Mouse (Mus musculus) lung, embryonic 14.5 days (tissue): ENCODE measurements around the gene Rbm6. TPM values are rescaled to one million over a fixed set of nuclear protein-coding genes. Genes with fewer than 3 reads are reported as not detected.

Source experiments
- ATAC-seq: fragments of 200-750 bp; cut with Nextera tagmentation; 2 replicates; pipeline ENCODE4 v1.8.0; 2017; ENCODE audit warnings: mild to moderate bottlenecking, moderate TSS enrichment, moderate library complexity; ENCODE audit not compliant: insufficient read depth
- DNase-seq: peaks from one replicate; pipeline ENCODE4 v3.0.0-alpha.2; 2015
- H3K27ac ChIP-seq: fragments of 300-500 bp; sonication (generic); 2 replicates; pipeline ENCODE4 v1.5.1; 2014; ENCODE audit warnings: low read depth, mild to moderate bottlenecking, moderate library complexity
- H3K27me3 ChIP-seq: fragments of 300-500 bp; sonication (generic); 2 replicates; pipeline ENCODE4 v1.6.1; 2014; ENCODE audit warnings: low read length, control low read depth; ENCODE audit not compliant: insufficient read depth
- H3K36me3 ChIP-seq: fragments of 300-500 bp; sonication (generic); 2 replicates; pipeline ENCODE4 v1.6.1; 2014; ENCODE audit warnings: control low read depth; ENCODE audit not compliant: insufficient read depth
- H3K4me1 ChIP-seq: fragments of 300-500 bp; sonication (generic); 2 replicates; pipeline ENCODE4 v1.6.1; 2014; ENCODE audit warnings: antibody characterized with exemption, control low read depth; ENCODE audit not compliant: insufficient read depth
- H3K4me2 ChIP-seq: fragments of 300-500 bp; sonication (generic); 2 replicates; pipeline ENCODE4 v1.6.1; 2014; ENCODE audit warnings: mild to moderate bottlenecking
- H3K4me3 ChIP-seq: fragments of 300-500 bp; sonication (generic); 2 replicates; pipeline ENCODE4 v1.5.1; 2014; ENCODE audit warnings: low read depth, low read length
- H3K9ac ChIP-seq: fragments of 300-500 bp; sonication (generic); 2 replicates; pipeline ENCODE4 v1.6.1; 2014
- H3K9me3 ChIP-seq: fragments of 300-500 bp; sonication (generic); 2 replicates; pipeline ENCODE4 v1.6.1; 2016; ENCODE audit warnings: low read depth, low read length, control low read depth
- CTCF ChIP-seq: IDR thresholded peaks from 2 replicates; pipeline ENCODE4 v1.5.1; 2016; ENCODE audit warnings: antibody characterized with exemption, low read depth
- WGBS: fragments of 180-500 bp; shearing (Covaris S2); extraction: QIAGEN DNeasy Blood & Tissue Kit; methylation state at CpG from one replicate; pipeline ENCODE4 v1.1.7; 2014; 5-methylcytosine and 5-hydroxymethylcytosine counted together
- polyA plus RNA-seq: library from polyadenylated mRNA; unstranded; fragments of >200 nt; fragmentation: Nextera tagmentation; extraction: Ambion mirVana; gene quantifications from 2 replicates; pipeline ENCODE4 v1.2.1, GENCODE M21; 2014

Gene Rbm6
- polyA plus RNA-seq, 1 experiment from 2014 or later: 73.2 TPM

GRCm38 (mm10) chr9:107900840-107901626 is 28.0 kb upstream of the Rbm6 start:
- DNase-seq (peak; percentile 85), ATAC-seq (peak; percentile 33; the same call in 1 of the 2 replicates)
- TF ChIP-seq CTCF: peak; percentile 76
- H3K27me3 ChIP-seq: peaks cover 10% of the 10 kb centered on the region; the same call in 1 of the 2 replicates
- H3K4me3 ChIP-seq: peak overlapping the region; percentile 19
- peak overlapping the region; percentile 28; the same call in 1 of the 2 replicates for H3K9ac ChIP-seq
- H3K4me2 ChIP-seq: peak overlapping the region; percentile 61
- 0 out of 2 replicates have a peak, but pooled peaks cover 3% of the 10 kb centered on the region for H3K36me3 ChIP-seq
- no peak overlapping the region for H3K27ac ChIP-seq
- peaks cover under 1% of the 10 kb centered on the region; the same call in 1 of the 2 replicates for H3K4me1 ChIP-seq
- no peaks in the 10 kb centered on the region for H3K9me3 ChIP-seq
- WGBS: 7% methylated on average over 44 of the region's 44 CpGs

DNA sequence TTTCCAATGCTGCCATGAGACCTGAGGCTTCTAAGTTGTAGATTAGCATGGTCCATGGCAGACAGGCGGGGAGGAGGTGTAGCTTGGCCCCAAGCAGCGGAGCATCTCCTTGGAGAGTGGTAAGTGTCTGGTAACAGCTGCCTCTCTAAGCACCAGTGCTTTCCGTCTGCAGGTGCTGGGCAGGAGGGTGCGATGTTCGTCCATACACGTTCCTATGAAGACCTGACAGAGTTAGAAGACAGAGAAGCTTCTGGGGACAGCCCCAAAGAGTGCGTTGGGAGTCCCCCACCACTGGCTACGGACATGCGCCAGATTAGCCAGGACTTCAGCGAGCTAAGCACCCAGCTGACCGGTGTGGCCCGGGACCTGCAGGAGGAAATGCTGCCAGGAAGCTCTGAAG is 26.8 kb upstream of the Rbm6 start:
- no peak for ATAC-seq

GRCm38 (mm10) chr9:107898563-107898962 is 25.5 kb upstream of the Rbm6 start:
- Histone ChIP-seq H3K27me3 (peaks cover 10% of the 10 kb centered on the region; the same call in 1 of the 2 replicates), H3K9me3 (no peaks in the 10 kb centered on the region), H3K4me3 (no peak overlapping the region), H3K36me3 (0 out of 2 replicates have a peak, but pooled peaks cover 3% of the 10 kb centered on the region), H3K27ac (no peak overlapping the region), H3K4me2 (no peak overlapping the region), H3K4me1 (no peaks in the 10 kb centered on the region), H3K9ac (no peak overlapping the region)
- ATAC-seq (no peak), DNase-seq (no peak)
- TF ChIP-seq CTCF: no peak
- 88% methylated on average over 10 of the region's 10 CpGs for WGBS

More for the DNA sequence above, 26.8 kb upstream of the Rbm6 start:
- Histone ChIP-seq H3K9me3 (no peaks in the 10 kb centered on the region), H3K4me1 (no peaks in the 10 kb centered on the region), H3K27me3 (peaks cover 10% of the 10 kb centered on the region; the same call in 1 of the 2 replicates), H3K4me3 (no peak overlapping the region), H3K9ac (no peak overlapping the region), H3K27ac (no peak overlapping the region), H3K36me3 (0 out of 2 replicates have a peak, but pooled peaks cover 3% of the 10 kb centered on the region), H3K4me2 (no peak overlapping the region)
- 70% methylated on average over 12 of the region's 12 CpGs for WGBS
- DNase-seq: no peak
- no peak for TF ChIP-seq CTCF

- Histone ChIP-seq H3K27me3 (no peaks in the 10 kb centered on the region), H3K4me2 (no peak overlapping the region), H3K9me3 (no peaks in the 10 kb centered on the region), H3K27ac (no peak overlapping the region), H3K9ac (no peak overlapping the region), H3K36me3 (no peaks in the 10 kb centered on the region), H3K4me3 (no peak overlapping the region), H3K4me1 (peaks cover 7% of the 10 kb centered on the region; the same call in 1 of the 2 replicates)
- peak; percentile 44 for TF ChIP-seq CTCF
- DNase-seq: peak; percentile 21
- WGBS: 93% methylated on average over 1 of the region's 1 CpGs
- no peak for ATAC-seq
Measured at GRCm38 (mm10) chr9:107891023-107891422, 18.0 kb upstream of the Rbm6 start.

DNA sequence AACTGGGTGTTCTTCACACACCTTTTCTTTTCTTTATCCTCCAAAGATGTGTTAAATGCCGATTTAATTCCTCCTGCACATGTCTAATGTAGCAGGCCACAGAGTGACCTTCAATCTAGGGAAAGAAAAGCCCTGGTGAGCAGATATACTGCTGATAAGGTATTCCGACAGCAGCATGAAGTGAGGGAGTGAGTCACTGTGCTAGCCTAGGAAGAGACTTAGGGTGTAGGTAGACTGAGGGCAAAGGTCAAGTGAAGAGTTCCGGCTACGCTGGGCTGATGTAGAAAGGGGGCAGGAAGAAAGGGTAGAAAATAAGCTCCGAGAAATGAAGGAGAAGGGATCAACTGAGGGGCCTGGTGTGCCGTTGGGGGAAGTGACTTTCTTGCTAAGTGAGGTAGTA is 17.2 kb upstream of the Rbm6 start:
- Histone ChIP-seq H3K9ac (no peak overlapping the region), H3K4me1 (peaks cover 7% of the 10 kb centered on the region; the same call in 1 of the 2 replicates), H3K4me3 (no peak overlapping the region), H3K27ac (no peak overlapping the region), H3K4me2 (no peak overlapping the region), H3K27me3 (no peaks in the 10 kb centered on the region), H3K36me3 (no peaks in the 10 kb centered on the region), H3K9me3 (no peaks in the 10 kb centered on the region)
- ATAC-seq (no peak), DNase-seq (no peak)
- 66% methylated on average over 6 of the region's 6 CpGs for WGBS
- no peak for TF ChIP-seq CTCF

GRCm38 (mm10) chr9:107888267-107888850 is 15.3 kb upstream of the Rbm6 start:
- WGBS: 1% methylated on average over 18 of the region's 18 CpGs
- H3K4me1 ChIP-seq: peaks cover 7% of the 10 kb centered on the region; the same call in 1 of the 2 replicates
- no peaks in the 10 kb centered on the region for H3K9me3 ChIP-seq
- peak; percentile 78 for ATAC-seq
- H3K4me3 ChIP-seq: peak overlapping the region; percentile 79
- peak; percentile 17; the same call in 1 of the 2 replicates for TF ChIP-seq CTCF
- H3K27ac ChIP-seq: no peak overlapping the region
- H3K27me3 ChIP-seq: no peaks in the 10 kb centered on the region
- peak; percentile 45 for DNase-seq
- H3K36me3 ChIP-seq: no peaks in the 10 kb centered on the region
- peak overlapping the region; percentile 89 for H3K4me2 ChIP-seq
- H3K9ac ChIP-seq: peak overlapping the region; percentile 73

- H3K9me3 ChIP-seq: no peaks in the 10 kb centered on the region
- no peak within 1 kb of the TSS for H3K27ac ChIP-seq
- WGBS: under 1% methylated on average over 28 of the region's 28 CpGs
Measured at GRCm38 (mm10) chr9:107887804-107888266, 14.8 kb upstream of the Rbm6 start, which contains the start of gene Mon1a. TSS of gene Mon1a (plus strand) at chr9:107888151.

More at GRCm38 (mm10) chr9:107887804-107888266, 14.8 kb upstream of the Rbm6 start, which contains the start of gene Mon1a:
- peaks cover 7% of the 10 kb centered on the region; the same call in 1 of the 2 replicates for H3K4me1 ChIP-seq
- H3K4me2 ChIP-seq: peak within 1 kb of the TSS; percentile 89
- DNase-seq (peak; percentile 90), ATAC-seq (peak; percentile 97)
- no peak for TF ChIP-seq CTCF
- no peaks in the 10 kb centered on the region for H3K36me3 ChIP-seq
- peak within 1 kb of the TSS; percentile 73 for H3K9ac ChIP-seq
- H3K4me3 ChIP-seq: peak within 1 kb of the TSS; percentile 79
- no peaks in the 10 kb centered on the region for H3K27me3 ChIP-seq
